Mouse (Mus musculus) left cerebral cortex, adult 8-10 months (tissue): ENCODE results near the gene Btbd9. TPM values are rescaled to one million over a fixed set of nuclear protein-coding genes. Genes with fewer than 3 reads are reported as not detected.
"Not testable (repeated sequence)": the region's sequence is repeated elsewhere in the genome, so short reads cannot be mapped to it uniquely, and the experiment has no call there.

Experiments
- DNase-seq, 2 experiments: peaks; one replicate each; pipeline ENCODE4 v3.0.0; 2022; ENCODE audit warnings: low spot score in 2 of 2
- total RNA-seq, 4 experiments: library from RNA; stranded (reverse); gene quantifications; 2 replicates each; pipeline ENCODE4 v1.2.4; 2022

Gene Btbd9
- total RNA-seq, 4 experiments from 2014 or later = 85.1 to 103 (median 92.1) TPM

DNA sequence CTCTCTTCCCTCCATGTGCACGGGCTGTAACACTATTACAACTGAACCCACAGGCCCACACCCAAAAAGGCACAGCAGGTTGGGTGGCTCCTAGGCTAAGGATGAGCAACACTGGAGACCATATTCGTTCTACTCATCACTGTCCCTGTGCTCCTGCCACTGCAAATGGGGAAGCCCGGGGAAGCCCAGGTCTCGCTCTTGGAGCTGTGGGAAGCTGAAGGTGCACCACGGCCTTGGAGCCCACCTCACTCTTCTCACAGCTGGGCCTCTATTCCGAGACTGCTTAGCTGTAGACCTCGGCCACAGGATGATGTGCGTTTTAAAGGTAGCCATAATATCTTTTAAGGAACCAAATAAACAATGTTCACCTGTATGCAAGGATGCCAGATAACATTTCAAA is 60.9 kb downstream of the Btbd9 start:
- no peak for DNase-seq

DNA sequence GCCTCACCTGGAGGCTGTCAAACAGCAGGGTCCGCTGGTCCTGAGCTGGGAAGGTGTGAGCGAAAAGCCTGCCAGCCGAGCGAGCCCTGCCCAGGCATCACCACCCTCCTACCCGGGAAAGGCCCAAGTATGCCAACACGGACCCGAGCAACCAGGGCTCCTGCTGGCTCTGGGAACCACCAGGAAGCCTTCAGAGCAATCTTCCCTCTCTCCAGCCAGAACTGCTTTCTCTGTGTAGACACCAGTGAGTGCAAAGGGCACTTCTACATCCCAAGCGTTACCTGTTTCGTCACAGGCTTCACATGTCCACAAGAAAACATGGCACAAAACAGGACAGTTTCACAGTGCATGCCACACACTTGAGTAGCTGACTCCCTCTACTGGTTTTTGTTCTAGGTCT is 63.3 kb downstream of the Btbd9 start:
- DNase-seq = no peak

DNA sequence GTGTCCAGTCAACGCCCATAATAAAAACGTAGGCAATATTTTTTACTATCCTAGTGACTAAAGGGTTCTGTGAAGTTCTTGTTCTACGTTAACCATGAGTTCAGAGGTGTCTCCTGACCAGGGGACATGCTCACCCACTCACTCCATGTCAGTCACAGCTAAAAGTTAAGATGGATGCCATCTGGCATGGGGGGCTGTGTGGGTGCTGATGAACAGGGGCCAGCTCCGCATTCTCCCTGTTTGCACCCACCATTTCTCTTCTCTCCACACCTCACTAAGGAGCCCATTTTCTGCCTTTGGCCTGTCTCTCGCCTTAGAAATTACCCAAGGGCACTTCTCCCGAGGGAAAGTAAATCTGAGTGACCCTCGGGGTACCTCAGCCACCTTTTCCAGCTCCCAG is 63.8 kb downstream of the Btbd9 start:
- no peak for DNase-seq

DNA sequence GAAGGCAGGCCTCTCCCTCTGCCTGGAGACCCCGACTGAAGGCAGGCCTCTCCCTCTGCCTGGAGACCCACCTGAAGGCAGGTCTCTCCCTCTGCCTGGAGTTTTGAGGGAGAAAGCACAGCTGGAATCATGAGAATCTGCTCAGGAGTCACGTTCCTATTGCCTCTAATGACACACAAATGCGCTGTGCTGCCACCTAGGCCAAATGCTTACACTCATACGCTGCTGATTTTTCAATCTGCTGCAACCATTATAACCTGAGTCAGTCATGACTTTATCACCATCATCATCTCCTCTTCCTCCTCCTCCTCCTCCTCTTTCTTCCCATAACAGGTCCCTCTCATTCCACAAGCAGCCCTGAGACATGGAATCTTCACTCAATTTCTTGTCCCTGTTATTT is 64.3 kb downstream of the Btbd9 start:
- no peak for DNase-seq

DNA sequence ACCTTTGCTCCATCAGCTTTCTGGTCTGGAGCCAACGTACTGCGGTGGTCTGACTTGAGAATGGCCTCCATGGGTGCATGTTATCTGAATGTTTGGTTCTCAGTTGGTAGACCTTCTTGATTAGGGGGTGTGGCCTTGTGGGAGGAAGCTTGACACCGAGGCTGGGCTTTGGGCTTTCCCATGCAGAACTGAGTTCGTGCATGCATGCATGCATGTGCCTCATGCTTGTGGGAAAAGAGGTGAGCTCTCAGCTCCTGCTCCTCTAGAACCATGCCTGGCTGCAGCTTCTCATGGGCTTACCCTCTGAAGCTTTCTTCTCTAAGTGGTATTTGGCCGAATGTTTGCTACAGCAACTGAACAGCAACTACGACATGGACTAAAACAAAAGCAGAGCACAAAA is 64.9 kb downstream of the Btbd9 start:
- DNase-seq = no peak

DNA sequence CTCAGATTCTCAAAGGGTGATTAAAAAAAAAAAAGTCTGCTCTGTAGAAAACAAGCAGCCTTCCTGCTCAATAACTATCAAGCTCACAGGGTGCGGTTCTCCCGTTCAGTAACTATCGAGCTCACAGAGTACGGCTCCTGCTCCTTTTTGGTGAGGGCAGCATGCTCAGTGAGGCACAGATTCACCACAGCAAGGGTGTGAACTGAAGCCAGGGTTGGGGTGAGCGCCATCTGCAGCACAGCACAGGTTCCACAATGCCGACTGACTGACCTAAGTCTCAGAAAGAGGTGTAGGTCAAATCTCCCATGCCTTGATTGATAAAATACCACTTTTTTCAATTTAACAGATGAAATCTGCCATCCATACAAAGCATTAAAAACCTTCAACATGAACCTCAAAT is 66.1 kb downstream of the Btbd9 start:
- no peak for DNase-seq

DNA sequence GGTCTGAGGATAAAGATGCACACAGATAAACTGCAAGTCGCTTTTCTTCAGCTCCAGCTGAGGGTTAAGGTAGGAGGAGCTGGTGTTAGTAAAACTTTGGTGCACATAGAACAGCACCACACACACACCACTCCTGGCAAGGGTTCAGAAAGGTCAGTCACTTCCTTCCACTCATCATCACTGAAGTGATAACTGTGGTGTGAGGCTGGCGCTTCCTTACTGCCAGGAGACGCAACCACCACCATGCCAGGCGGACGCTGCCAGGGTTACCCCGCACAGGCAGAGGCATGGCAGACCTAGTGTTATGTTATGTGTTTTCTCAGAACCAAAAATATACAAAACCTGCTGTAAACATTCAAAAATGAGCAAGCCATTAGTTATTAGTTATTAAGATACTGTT is 66.6 kb downstream of the Btbd9 start:
- DNase-seq = no peak

DNA sequence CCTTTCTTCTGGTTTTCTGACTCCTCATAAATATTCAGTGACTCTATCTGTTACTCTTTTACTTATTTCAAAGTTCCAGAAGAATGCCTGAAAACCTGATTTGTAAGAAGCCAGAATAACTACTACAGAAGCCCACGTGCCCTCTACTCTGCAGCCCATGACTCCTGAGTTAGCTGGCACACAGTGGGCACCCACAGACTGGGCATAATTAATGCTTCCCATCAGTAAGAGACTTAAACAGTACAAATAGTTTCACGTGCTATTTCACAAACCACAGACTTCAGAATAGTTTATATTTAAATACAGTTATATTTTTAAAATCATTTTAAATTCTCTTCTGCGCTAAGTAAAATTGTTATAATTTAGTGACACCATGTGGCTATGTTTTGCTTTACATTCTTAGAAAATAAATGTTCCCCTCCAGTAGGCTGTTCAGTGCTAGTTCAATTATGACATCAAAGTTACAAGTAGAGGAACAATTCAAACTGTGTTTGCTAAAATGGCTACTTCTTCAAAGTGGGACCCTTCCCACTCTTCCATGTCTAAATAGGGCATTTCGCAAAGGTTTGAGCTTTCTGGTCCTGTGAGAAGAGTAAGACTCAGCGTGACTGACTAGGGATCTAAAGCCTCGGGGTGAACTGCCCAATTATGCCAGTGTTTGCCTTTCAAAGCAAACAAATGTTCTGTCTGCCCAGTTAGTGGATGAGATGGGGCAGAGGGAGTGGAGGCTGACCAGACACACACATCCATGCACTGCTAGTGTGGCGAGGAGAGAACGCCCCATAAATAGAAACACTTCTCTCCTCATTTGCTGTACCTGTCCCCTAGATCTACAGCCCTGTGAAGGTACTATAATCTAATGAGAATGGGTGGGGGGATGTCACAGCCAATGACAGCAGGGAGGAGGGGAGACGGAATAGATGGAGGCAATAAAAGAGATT is 68.4 kb downstream of the Btbd9 start:
- no peak for DNase-seq

DNA sequence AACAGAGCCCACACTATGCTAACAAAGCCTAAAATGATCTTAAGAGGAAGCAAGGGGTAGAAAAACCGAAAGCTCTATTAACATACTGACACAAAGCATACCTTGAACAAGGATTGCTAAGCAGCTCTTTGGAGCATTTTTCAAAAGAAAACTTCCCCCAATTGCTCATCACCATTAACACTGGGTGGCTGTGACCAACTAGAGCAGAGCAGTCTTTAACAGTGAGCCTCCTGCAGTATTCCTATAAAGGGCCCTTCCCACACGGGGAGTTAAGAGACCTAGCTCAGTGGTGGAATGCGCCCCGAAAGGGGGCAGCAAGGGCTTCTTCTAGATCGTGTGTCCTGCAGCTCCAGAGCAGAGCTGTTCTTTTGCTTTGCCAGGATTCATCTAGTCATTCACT is 69.4 kb downstream of the Btbd9 start:
- DNase-seq = no peak

DNA sequence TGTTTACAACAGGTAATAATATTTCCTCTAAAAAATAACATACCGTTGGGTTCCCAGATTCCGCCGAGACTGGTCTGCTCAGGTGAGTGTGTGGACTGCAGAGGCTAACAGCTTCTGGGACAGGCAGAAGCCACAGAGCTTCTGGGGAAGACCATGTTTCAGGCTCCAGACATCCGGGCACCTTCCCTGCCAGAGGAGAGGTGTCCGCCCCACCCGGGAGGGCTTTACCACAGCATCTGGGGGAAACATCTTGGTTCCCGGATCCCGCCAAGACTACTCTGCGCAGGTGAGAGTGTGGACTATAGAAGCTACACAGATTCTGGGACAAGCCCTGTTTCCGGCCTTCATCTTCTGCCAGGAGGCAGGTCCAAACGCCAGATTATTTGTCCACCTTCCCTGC is 76.7 kb downstream of the Btbd9 start:
- not testable (repeated sequence) for DNase-seq

DNA sequence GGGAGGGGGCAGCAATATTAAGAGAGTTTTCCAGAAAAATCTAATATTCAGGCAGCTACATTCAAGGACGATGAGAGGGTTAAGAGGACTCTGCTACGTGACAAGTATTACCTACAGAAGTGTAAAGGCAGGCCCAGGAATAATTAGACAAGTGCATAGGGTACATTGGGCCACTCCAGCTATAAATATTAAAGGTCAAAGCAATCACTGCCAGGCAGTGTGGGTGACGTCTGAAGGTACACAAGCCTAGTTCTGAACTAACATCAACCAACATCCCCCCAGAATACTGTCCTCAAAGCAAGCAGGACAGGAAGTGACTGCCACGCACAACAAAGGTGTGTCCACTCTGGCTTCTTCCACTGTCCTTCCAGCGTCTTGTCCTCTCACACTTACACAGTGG is 77.5 kb downstream of the Btbd9 start:
- no peak for DNase-seq

DNA sequence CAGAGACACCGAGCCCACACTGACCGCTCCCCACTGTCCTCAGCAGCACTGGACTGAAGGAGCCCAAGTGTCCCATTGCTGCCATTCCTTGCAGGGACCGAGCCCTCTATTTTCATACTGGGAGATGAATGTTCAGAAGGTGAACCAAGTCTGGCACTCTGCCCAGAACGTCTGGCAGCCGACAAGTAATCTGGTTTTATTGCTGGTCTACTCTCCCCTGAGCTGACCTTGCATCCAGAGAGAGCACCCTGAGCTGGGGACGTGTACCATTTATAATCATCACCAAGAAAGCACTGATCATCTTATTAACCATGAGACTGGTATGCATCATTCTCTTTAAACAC is 77.9 kb downstream of the Btbd9 start:
- no peak for DNase-seq

DNA sequence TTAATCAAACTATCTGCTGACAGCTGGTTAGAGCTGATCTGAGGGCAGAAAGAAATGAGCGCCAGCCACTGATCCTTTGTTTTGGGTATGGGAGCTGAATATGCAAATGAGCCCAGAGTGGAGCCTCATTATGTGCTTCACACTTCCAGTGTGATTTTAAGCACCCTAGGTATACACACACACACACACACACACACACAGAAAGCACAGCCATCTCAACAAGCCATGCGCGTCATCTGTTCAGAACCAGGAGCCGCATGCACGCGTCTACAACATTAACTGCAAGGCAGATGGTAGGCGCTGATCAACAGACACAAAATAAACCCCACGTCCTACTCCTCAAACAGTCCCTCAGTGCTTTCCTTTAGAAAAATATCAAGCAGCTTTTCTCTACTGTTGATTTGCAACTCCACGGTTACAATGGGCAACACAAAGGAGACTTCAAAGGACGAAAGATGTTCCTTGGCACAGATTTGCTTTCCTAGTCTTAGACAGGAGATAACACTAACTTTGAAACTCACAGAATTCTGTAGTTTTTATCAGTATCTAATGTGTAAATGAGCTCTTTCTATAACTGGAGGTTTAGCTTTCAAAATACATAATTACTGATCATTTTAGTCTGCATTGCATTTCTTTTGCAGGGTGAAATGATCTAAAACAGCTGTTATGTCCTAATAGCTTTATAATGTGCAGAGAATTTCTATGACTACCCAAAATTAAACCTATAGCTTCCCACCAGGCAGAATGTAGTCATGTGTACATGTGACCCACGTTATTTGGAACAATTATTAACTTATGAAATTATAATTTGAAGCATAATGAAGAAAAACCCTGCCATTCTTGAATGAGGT is 78.5 kb downstream of the Btbd9 start:
- peak in 1 of 2 experiments; percentile 76 for DNase-seq

DNA sequence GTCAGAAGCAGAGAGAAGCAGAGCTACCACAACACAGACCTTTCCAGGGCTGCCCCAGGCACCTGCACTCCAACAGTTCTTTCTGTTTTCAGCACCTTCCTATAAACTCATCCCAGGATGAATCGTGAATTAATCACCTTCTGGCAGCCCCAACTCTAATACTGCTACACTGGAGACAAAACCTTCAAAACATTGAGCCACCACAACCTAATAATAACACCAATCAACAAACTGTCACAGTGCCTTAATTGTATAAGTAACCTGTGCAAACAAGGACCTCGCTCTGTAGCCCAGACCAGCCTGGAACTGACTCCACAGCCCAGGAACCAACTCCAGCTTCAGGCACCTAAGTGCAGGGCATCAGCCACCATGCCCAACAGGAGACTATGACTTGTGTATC is 80.7 kb downstream of the Btbd9 start:
- no peak for DNase-seq

DNA sequence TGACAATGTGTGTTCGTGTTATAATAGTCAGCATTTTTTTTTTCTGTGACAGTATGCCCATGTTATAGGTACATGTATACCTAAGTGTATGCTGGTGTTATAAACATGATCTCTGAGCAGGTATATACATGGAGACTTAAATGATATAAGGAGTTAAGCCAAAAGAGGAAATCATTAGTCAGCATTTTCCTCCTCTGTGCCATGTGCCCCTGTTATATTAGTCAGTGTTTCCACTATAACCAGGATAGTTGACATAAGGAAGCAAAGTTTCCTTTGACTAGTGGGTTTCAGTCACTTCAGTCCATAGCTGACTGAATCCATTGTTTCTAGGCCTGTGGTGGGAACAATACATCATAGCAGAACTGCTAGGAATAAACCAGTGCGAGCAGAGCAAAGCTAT is 81.1 kb downstream of the Btbd9 start:
- DNase-seq = no peak

DNA sequence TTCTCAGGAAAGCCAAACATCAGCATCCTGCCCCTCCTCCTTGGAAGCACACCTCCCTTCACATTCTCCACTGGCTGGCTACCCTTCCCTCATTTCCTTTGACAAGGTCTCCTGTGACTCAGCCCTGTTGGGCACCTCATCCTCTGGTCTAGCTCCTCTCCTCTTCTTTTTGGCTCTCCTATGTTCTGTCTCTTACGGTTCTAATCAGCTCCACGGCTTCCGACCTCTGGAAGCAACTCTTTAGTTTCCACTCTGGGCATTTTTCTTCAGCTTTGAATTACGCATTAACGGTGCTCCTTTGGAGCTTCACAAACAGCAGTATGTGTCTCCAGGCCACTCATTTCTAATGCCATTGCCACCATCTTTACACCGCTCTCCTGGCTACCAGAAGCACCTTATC is 82.8 kb downstream of the Btbd9 start:
- no peak for DNase-seq

DNA sequence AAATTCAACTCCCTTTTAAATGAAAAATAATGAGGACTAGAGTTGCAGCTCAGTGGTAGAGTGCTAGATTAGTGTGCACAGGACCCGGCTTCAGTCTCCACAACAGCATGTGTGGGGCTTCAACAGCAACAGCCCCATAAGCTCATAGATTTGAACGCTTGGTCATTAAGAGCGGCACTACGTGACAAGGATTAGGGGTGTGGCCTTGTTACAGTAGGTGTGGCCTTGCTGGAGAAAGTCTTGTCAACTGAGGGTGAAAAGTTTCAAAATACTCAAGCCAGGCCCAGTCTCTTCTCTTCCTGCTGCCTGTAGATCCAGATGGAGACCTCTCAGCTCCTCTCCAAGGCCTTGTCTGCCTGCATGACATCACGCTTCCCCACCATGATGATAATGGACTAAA is 84.1 kb downstream of the Btbd9 start:
- no peak for DNase-seq

DNA sequence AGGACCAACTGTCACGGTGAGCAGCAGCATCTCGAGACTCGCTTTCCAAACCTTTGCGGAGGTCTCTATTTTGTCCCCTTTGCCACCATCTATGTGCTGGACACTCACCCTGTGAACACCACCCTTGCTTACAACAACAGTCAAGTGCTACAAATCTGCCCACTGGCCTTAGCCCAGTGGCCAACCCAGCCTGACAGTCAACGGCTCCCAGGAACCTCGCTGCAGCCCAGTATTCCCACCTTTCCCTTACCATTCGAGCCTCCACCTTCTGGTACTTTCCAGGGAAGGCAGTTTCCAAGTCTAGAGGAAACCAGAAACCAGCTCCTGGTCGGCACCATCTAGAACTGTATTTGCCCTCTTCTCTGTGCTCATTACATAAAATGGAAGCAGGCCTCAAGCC is 84.7 kb downstream of the Btbd9 start:
- DNase-seq = no peak

DNA sequence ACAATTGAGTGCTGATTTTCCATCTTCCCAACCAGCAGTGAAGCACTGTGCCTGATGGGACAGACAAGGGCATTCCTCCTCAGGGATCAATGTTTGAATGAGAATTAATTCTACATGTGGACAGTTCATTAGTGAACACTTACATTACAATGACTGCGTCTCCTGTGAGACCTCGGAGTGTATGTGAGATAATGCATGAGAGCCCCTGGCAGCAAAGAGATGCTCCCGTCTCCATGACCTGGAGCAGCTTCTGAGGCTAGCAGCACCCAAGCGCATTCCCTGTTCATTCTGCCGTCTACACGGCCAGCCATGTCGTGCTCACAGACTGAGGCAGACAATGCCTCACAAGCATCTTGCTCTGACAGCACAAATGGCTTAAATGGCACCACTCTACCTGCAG is 85.7 kb downstream of the Btbd9 start:
- no peak for DNase-seq

DNA sequence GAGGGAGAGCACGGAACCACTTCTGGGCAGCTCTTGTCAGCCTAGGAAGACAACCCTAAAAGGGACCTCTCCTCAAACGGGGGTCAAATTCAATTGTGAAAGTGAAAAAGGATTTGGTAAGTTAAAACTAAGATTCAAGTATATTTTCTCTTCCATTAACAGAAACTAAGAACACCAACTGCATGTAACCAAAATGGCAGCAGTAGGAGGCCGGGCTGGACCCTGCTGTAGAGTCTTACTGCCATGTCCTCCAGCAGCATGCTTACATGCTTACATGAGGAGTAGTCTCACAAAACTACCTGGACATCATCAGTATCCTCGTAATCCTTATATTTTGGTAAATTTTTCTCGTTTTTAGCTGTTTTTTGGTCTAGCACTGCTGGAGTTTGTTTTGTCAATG is 86.2 kb downstream of the Btbd9 start:
- no peak for DNase-seq

DNA sequence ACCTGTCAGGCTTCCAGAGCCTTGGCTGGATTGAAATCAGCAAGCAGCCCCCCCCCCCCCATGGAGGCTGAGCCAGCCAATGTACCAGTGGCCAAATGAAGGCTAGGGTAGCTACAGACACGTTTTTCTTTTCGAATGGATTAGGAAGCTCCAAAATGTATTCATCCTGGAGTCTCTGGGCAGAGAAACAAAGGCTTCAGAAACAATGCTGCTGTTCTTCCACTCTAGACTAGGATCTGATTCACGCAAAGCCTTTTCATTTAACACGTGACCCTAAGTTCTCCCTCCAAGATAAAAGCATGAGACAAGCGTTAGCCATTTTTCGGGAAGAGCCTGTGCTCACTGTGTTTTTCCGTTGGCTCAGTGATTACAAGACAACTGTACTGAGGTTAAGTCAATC is 86.7 kb downstream of the Btbd9 start:
- DNase-seq = no peak

DNA sequence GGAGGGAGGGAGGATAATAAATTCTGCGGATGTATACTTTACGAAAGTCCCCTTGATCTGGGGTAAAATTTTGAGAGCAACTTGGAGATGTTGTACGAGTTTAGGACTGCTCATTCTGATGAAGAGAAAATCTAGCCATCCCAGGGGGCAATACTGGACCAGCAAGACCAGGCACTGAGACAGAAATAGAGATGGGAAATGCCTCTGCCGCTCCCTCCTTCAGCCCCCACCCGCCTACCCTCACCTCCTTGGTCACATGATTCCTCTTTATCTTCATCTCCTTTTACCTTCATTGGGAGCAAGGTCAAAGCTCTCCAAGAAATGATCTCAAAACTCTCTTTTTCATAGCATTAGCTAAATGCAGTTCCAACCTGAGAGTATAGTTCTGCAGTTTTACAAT is 88.6 kb downstream of the Btbd9 start:
- no peak for DNase-seq
